Mouse (Mus musculus) stomach, postnatal 0 days (tissue): ENCODE measurements around the gene Erc2.

ENCODE experiments used
- CTCF ChIP-seq: IDR thresholded peaks from 2 replicates; pipeline ENCODE4 v1.5.1; 2016; ENCODE audit warnings: antibody characterized with exemption, low read depth, mild to moderate bottlenecking, moderate library complexity
- EP300 ChIP-seq: optimal IDR thresholded peaks from 2 replicates; pipeline ENCODE3; 2016; ENCODE audit warnings: antibody characterized with exemption

GRCm38 (mm10) chr14:28525566-28525965, 903.3 kb downstream of the Erc2 start:
- no peak for TF ChIP-seq CTCF
- TF ChIP-seq EP300: no peak
